Mouse (Mus musculus) ES-Bruce4 (cell line): ENCODE results near the gene Timd2.

Experiments used
- CTCF ChIP-seq: IDR thresholded peaks from one replicate; pipeline ENCODE4 v1.8.1; 2011; ENCODE audit warnings: low read depth, low read length
- EP300 ChIP-seq: IDR thresholded peaks from 2 replicates; pipeline ENCODE4 v1.6.1; 2011; ENCODE audit warnings: low read depth, low read length; ENCODE audit not compliant: insufficient read depth
- POLR2A ChIP-seq: IDR thresholded peaks from one replicate; pipeline ENCODE4 v1.8.1; 2011; ENCODE audit warnings: low read length; ENCODE audit not compliant: insufficient read depth

GRCm38 (mm10) chr11:46644824-46645223 lies 62.0 kb downstream of the Timd2 start:
- no peak for TF ChIP-seq CTCF
- TF ChIP-seq EP300, result no peak
- no peak for TF ChIP-seq POLR2A
